Mouse (Mus musculus): Measurements from ENCODE around the gene Pank1. TPM values are rescaled to one million over a fixed set of nuclear protein-coding genes. Genes with fewer than 3 reads are reported as not detected.

Pank1 gene
- polyA plus RNA-seq (2012; rRNA removed): 3.7 TPM in 2 replicates

DNA sequence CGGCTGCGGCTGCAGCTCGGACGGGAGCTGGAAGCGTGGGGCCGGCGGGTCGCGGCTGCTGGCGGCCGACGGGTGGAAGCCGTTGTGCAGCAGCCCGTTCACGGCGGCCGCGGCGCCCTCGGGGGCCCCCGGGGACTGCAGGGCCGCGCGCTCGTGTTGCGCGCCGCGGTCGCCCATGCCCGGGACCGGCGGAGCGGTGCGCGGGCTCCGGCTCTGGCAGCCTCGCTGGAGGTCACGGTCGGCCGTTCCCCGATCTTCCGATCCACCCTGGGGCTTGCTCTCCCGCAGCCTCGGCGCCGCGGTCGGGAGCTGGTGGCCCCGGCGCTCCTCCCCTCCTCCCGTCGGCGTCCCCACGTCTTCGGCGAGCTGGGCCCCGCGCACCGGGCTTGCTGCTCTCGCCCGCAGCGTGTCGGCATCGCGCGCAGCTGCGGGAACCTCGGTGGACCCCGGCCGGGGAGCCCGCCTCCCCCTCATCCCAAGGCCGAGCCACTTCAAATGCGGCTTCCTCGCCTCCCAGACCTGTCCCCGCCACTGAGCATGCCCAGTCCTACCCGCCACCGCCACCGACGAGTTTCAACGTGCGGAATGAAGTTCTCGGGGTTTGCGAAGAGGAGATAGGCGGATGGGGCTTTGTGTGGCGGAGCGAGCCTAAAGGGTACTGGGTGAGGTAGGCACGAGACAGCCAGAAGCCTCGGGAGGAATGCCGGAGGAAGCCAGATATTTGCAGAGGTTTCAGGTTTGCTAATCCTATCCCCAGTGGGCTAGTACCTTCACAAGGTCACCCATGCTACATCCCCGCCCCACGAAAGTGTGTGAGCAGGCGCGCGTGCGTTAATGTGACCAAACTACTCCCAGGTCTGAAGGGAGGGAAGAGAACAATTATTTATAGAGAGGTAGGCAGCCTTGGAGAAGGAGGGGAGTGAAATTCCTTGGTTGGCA is at the start of gene Pank1:
Gene Pank1 (minus strand): TSS at position 853 of the 939 bp plus-strand sequence.

DNA sequence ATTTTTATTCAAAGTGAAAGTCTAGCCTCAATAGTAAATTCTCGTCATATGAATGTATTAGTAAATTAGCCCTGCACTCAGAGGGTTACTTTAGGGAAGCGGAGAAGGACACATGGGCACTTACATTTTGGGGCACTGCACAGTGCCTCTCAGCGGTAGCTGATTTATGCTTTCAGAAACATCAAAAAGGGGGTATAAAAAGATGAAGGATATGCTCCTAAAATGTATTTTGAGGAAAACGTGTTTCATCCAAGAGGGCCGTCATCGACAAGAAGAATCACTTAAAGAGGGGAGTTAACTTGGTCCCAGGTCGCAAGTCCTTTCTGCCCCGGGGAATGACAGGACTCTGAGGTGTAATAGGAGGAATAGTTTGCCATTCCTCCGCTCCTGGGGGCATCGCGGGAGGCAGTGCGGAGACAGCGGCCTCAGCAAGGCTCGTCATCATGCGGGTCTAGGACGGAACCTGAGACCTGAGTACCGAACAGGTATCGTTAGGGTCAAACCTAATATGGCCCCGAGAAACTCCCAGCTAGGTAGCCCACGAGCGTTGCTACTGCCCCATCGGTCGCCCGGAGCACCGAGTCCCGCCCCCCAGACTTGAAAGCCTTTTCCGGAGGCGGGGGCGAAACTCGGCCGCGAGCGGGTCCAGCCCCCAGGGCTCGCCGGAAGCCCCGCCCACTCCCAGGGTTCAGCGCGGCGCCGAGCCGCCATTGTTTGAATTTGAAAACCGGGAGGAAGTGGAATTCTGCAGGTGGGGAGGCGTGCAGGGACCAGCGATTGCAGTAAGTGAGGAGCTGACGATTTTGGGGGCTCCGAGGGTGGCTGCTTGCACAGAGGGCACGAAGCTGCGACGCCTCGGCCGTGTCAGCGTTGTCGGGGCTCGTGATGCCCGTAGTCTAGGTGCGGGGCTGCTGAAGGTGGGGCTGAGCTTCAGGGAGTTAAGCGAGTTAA is 42.7 kb upstream of the Pank1 start, which contains the start of gene Kif20b:
Gene Kif20b (plus strand): TSS at position 710 of the 951 bp plus-strand sequence.

Other genes starting within 250 kb of the Pank1 start
- 0.19 and 0.31 TPM in 2 replicates for gene Ifit1bl2, start 238.7 kb downstream of the Pank1 start, polyA plus RNA-seq (2012; rRNA removed)
- 1.0 and 1.4 TPM in 2 replicates for gene Ifit1, start 238.6 kb downstream of the Pank1 start, polyA plus RNA-seq (2012; rRNA removed)
- gene Slc16a12, start 132.2 kb downstream of the Pank1 start, polyA plus RNA-seq (2012; rRNA removed): 1.8 and 1.9 TPM in 2 replicates
- 5.3 and 6.7 TPM in 2 replicates for gene Kif20b, start 42.9 kb upstream of the Pank1 start, polyA plus RNA-seq (2012; rRNA removed)